Mouse (Mus musculus): ENCODE measurements around the gene Zcchc24.

GRCm38 (mm10) chr14:25693271-25693887 lies 75.5 kb downstream of the Zcchc24 start:
- TF ChIP-seq POLR2A (IDR thresholded peaks at IDR 0.05; ENCODE audit: extremely low read depth, insufficient read depth, low read length) (no peak), CTCF (IDR thresholded peaks at IDR 0.05; ENCODE audit: low read depth, low read length) (no peak)
